Mouse (Mus musculus) G1E (cell line): Measurements from ENCODE around the gene Gin1.

Experiments used
- CTCF ChIP-seq: IDR thresholded peaks from 2 replicates; pipeline ENCODE4 v1.5.1; 2012; ENCODE audit warnings: low read depth, low read length, inconsistent platforms, mixed read lengths
- POLR2AphosphoS5 ChIP-seq: IDR thresholded peaks from 2 replicates; pipeline ENCODE4 v1.6.1; 2012; ENCODE audit warnings: low read depth, low read length, inconsistent platforms; ENCODE audit not compliant: insufficient replicate concordance

DNA sequence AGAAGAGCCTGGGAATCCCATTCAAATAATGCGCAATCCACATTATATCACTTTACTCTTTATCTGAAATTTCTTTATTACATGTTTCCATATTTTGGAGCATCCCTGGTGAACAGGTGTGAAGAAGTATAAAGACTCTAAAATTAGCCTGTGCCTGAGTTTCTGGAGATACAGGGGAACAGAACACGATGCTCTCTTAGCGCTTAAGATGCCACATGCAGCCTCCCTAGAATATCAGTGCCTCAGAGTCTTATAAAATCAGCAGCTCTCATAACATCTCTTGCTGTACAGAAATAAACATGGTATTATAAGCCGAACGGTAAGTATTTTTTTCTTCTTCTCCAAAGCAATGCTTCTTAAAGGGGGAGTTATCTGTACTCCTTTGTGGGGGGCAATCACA is 58.1 kb downstream of the Gin1 start:
- no peak for TF ChIP-seq CTCF
- TF ChIP-seq POLR2AphosphoS5, result no peak
